Mouse (Mus musculus) C2C12 (cell line): ENCODE data around the gene Tgfbi. TPM values are rescaled to one million over a fixed set of nuclear protein-coding genes. Genes with fewer than 3 reads are reported as not detected.

Experiments used
- H3K27me3 ChIP-seq: one replicate; pipeline ENCODE4 v1.6.1; 2011; ENCODE audit not compliant: control insufficient read depth, insufficient read depth, insufficient read length
- H3K36me3 ChIP-seq: one replicate; pipeline ENCODE4 v1.6.1; 2011; ENCODE audit not compliant: control insufficient read depth, insufficient read depth
- H3K4me3 ChIP-seq: one replicate; pipeline ENCODE4 v1.5.1; 2011; ENCODE audit warnings: mild to moderate bottlenecking, control low read depth; ENCODE audit not compliant: poor library complexity, insufficient read depth, severe bottlenecking
- H3K79me2 ChIP-seq: one replicate; pipeline ENCODE4 v1.6.1; 2011; ENCODE audit not compliant: control insufficient read depth, insufficient read depth
- H3K79me3 ChIP-seq: one replicate; pipeline ENCODE4 v1.6.1; 2011; ENCODE audit warnings: low read depth, control low read depth
- H3ac ChIP-seq: one replicate; pipeline ENCODE3; 2011; ENCODE audit warnings: low read depth; ENCODE audit not compliant: control insufficient read depth, insufficient read length
- CEBPB ChIP-seq: IDR thresholded peaks from one replicate; pipeline ENCODE4 v1.6.1; 2011; ENCODE audit warnings: low read depth, mild to moderate bottlenecking, control low read depth, moderate library complexity
- CTCF ChIP-seq: IDR thresholded peaks from one replicate; pipeline ENCODE4 v1.5.1; 2011; ENCODE audit not compliant: control insufficient read depth, insufficient read depth, insufficient read length
- FOSL1 ChIP-seq: IDR thresholded peaks from one replicate; pipeline ENCODE4 v1.8.0; 2011; ENCODE audit warnings: mild to moderate bottlenecking, low read length; ENCODE audit not compliant: poor library complexity, insufficient read depth, severe bottlenecking
- MAX ChIP-seq: IDR thresholded peaks from one replicate; pipeline ENCODE4 v1.6.1; 2011; ENCODE audit warnings: mild to moderate bottlenecking, control low read depth
- MYOD1 ChIP-seq: IDR thresholded peaks from one replicate; pipeline ENCODE4 v1.6.1; 2011; ENCODE audit warnings: low read depth; ENCODE audit not compliant: control insufficient read depth, insufficient read length
- MYOG ChIP-seq: IDR thresholded peaks from one replicate; pipeline ENCODE4 v1.6.1; 2011; ENCODE audit not compliant: control insufficient read depth, insufficient read length; ENCODE audit errors: extremely low read depth
- USF1 ChIP-seq: IDR thresholded peaks from one replicate; pipeline ENCODE4 v1.6.1; 2011; ENCODE audit warnings: low read depth, mild to moderate bottlenecking, control low read depth, moderate library complexity
- polyA plus RNA-seq: library from polyadenylated mRNA; unstranded; fragments of >200 nt; fragmentation: generic; extraction: Trizol; gene quantifications from one replicate; pipeline ENCODE4 v1.2.1, GENCODE M21; 2012; ENCODE audit warnings: missing spikeins

Tgfbi gene
- polyA plus RNA-seq, 1 experiment, result 0.48 TPM

- Histone ChIP-seq H3K36me3 (no peaks in the 10 kb centered on the region), H3K79me2 (no peaks in the 10 kb centered on the region), H3K27me3 (no peaks in the 10 kb centered on the region), H3ac (no peak overlapping the region), H3K4me3 (no peak overlapping the region), H3K79me3 (no peaks in the 10 kb centered on the region)
- TF ChIP-seq CTCF, result peak; percentile 52
- no peak for TF ChIP-seq FOSL1
Measured at GRCm38 (mm10) chr13:56641746-56642145, 32.4 kb downstream of the Tgfbi start.

- TF ChIP-seq MYOD1 (no peak), MYOG (no peak)
- Histone ChIP-seq H3K36me3 (no peaks in the 10 kb centered on the region), H3K27me3 (no peaks in the 10 kb centered on the region), H3K79me3 (no peaks in the 10 kb centered on the region), H3K4me3 (no peak overlapping the region), H3ac (no peak overlapping the region), H3K79me2 (no peaks in the 10 kb centered on the region)
Measured at GRCm38 (mm10) chr13:56644031-56644430, 34.7 kb downstream of the Tgfbi start.

- Histone ChIP-seq H3K36me3 (no peaks in the 10 kb centered on the region), H3K79me3 (no peaks in the 10 kb centered on the region), H3ac (no peak overlapping the region), H3K79me2 (no peaks in the 10 kb centered on the region), H3K4me3 (no peak overlapping the region), H3K27me3 (no peaks in the 10 kb centered on the region)
- TF ChIP-seq CTCF, result no peak
- TF ChIP-seq MYOG, result no peak
Measured at GRCm38 (mm10) chr13:56645744-56646143, 36.4 kb downstream of the Tgfbi start.

GRCm38 (mm10) chr13:56647597-56648405 is 38.5 kb downstream of the Tgfbi start:
- TF ChIP-seq USF1 (no peak), CEBPB (peak; percentile 6)
- Histone ChIP-seq H3K27me3 (no peaks in the 10 kb centered on the region), H3K79me3 (no peaks in the 10 kb centered on the region), H3ac (no peak overlapping the region), H3K79me2 (no peaks in the 10 kb centered on the region), H3K36me3 (no peaks in the 10 kb centered on the region), H3K4me3 (no peak overlapping the region)

- no peak overlapping the region for H3ac ChIP-seq
- no peak for TF ChIP-seq MYOD1
- TF ChIP-seq CEBPB, result no peak
- no peak for TF ChIP-seq USF1
- TF ChIP-seq FOSL1, result no peak
- no peak for TF ChIP-seq MYOG
- TF ChIP-seq MAX, result no peak
- no peak for TF ChIP-seq CTCF
- no peaks in the 10 kb centered on the region for H3K36me3 ChIP-seq
- no peaks in the 10 kb centered on the region for H3K79me2 ChIP-seq
- H3K79me3 ChIP-seq, result no peaks in the 10 kb centered on the region
- no peaks in the 10 kb centered on the region for H3K27me3 ChIP-seq
- H3K4me3 ChIP-seq, result no peak overlapping the region
Measured at GRCm38 (mm10) chr13:56650020-56650419, 40.7 kb downstream of the Tgfbi start.

- Histone ChIP-seq H3K79me3 (no peaks in the 10 kb centered on the region), H3K79me2 (no peaks in the 10 kb centered on the region), H3K27me3 (no peaks in the 10 kb centered on the region), H3K4me3 (no peak overlapping the region), H3ac (no peak overlapping the region), H3K36me3 (no peaks in the 10 kb centered on the region)
- TF ChIP-seq USF1, result no peak
- no peak for TF ChIP-seq FOSL1
- TF ChIP-seq CEBPB, result no peak
- TF ChIP-seq MAX, result no peak
- no peak for TF ChIP-seq CTCF
- no peak for TF ChIP-seq MYOG
- TF ChIP-seq MYOD1, result no peak
Measured at GRCm38 (mm10) chr13:56652381-56652780, 43.1 kb downstream of the Tgfbi start.
